Mouse (Mus musculus): ENCODE data around the gene Ppfibp2. TPM values are rescaled to one million over a fixed set of nuclear protein-coding genes. Genes with fewer than 3 reads are reported as not detected.

Ppfibp2 gene
- polyA plus RNA-seq, 1 experiment from 2014 or later, result 18.2 TPM

GRCm38 (mm10) chr7:107712743-107713142, 117.7 kb downstream of the Ppfibp2 start:
- 61% methylated on average over 6 of the region's 6 CpGs for WGBS
- H3K9me3 ChIP-seq, result no peaks in the 10 kb centered on the region
- H3K4me1 ChIP-seq, result peaks cover 16% of the 10 kb centered on the region
- no peak overlapping the region for H3K4me3 ChIP-seq
- H3K27me3 ChIP-seq, result no peaks in the 10 kb centered on the region
- no peak overlapping the region for H3K27ac ChIP-seq
- no peak overlapping the region for H3K9ac ChIP-seq
- H3K4me2 ChIP-seq, result no peak overlapping the region
- peaks cover 7% of the 10 kb centered on the region; the same call in 1 of the 2 replicates for H3K36me3 ChIP-seq
- no peak for ATAC-seq (ENCODE audit: insufficient number of reproducible peaks, low FRiP score, low TSS enrichment, low read depth)

- Histone ChIP-seq H3K4me1 (0 out of 2 replicates have a peak, but pooled peaks cover 3% of the 10 kb centered on the region), H3K9ac (no peak overlapping the region), H3K4me2 (no peak overlapping the region), H3K4me3 (no peak overlapping the region), H3K36me3 (peaks cover 12% of the 10 kb centered on the region), H3K27ac (no peak overlapping the region), H3K9me3 (no peaks in the 10 kb centered on the region), H3K27me3 (no peaks in the 10 kb centered on the region)
- no peak for ATAC-seq (ENCODE audit: insufficient number of reproducible peaks, low FRiP score, low TSS enrichment, low read depth)
- WGBS, result 89% methylated on average over 5 of the region's 5 CpGs
These were observed 119.1 kb downstream of the Ppfibp2 start for GRCm38 (mm10) chr7:107714067-107714466.

DNA sequence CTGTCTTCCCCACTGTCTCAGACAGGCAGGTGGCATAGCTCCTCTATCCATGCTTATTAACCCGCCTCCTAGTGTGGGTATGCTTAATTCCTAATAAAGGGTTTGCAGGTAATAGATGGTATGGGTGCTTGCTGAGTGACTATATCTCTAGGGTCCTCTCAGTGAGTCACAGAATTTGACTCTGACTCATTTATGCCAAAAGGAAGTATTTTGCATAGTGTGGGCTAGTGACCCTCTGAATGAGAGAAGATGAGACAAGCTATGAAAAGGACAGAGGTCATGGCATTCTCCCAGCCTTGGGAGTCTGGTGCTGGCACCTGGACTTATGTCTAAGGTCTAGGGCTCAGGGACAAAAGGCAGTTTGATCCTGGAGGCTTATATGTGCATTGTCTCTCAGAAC, 125.8 kb downstream of the Ppfibp2 start:
- Histone ChIP-seq H3K9me3 (no peaks in the 10 kb centered on the region), H3K4me2 (no peak overlapping the region), H3K9ac (no peak overlapping the region), H3K27me3 (no peaks in the 10 kb centered on the region), H3K4me1 (no peaks in the 10 kb centered on the region), H3K4me3 (no peak overlapping the region), H3K36me3 (peaks cover 54% of the 10 kb centered on the region), H3K27ac (no peak overlapping the region)
- ATAC-seq (ENCODE audit: insufficient number of reproducible peaks, low FRiP score, low TSS enrichment, low read depth), result no peak
- 79% methylated on average over 1 of the region's 1 CpGs for WGBS

GRCm38 (mm10) chr7:107722536-107722935, 127.5 kb downstream of the Ppfibp2 start:
- Histone ChIP-seq H3K9me3 (no peaks in the 10 kb centered on the region), H3K4me3 (no peak overlapping the region), H3K27ac (no peak overlapping the region), H3K9ac (no peak overlapping the region), H3K27me3 (no peaks in the 10 kb centered on the region), H3K4me2 (no peak overlapping the region), H3K4me1 (no peaks in the 10 kb centered on the region), H3K36me3 (peaks cover 49% of the 10 kb centered on the region)
- 91% methylated on average over 4 of the region's 4 CpGs for WGBS
- no peak for ATAC-seq (ENCODE audit: insufficient number of reproducible peaks, low FRiP score, low TSS enrichment, low read depth)

DNA sequence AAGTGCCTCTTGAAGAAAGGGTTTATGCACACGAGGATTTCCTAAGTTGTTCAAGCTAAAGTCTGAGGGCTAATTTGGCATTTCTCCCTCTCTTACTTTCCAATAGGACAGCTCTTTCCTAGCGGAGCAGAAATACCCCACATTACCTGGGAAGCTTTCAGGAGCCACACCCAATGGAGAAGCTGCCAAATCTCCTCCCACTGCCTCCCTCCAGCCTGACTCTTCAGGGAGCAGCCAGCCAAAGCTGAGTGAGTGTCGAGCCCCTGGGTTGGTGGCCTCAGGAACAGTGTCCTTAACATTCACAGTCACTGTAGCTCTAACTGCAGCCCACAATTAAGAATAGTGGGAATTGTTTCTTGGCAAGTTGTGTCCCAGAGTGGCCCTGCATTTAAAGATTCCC, 132.5 kb downstream of the Ppfibp2 start:
- Histone ChIP-seq H3K4me3 (no peak overlapping the region), H3K9me3 (no peaks in the 10 kb centered on the region), H3K9ac (no peak overlapping the region), H3K27me3 (no peaks in the 10 kb centered on the region), H3K27ac (no peak overlapping the region), H3K4me1 (no peaks in the 10 kb centered on the region), H3K4me2 (no peak overlapping the region), H3K36me3 (peaks cover 40% of the 10 kb centered on the region)
- no peak for ATAC-seq (ENCODE audit: insufficient number of reproducible peaks, low FRiP score, low TSS enrichment, low read depth)
- 40% methylated on average over 3 of the region's 3 CpGs for WGBS

GRCm38 (mm10) chr7:107730587-107730986, 135.6 kb downstream of the Ppfibp2 start:
- 77% methylated on average over 9 of the region's 10 CpGs for WGBS
- H3K4me2 ChIP-seq, result no peak overlapping the region
- H3K36me3 ChIP-seq, result peaks cover 25% of the 10 kb centered on the region
- no peaks in the 10 kb centered on the region for H3K9me3 ChIP-seq
- no peaks in the 10 kb centered on the region for H3K27me3 ChIP-seq
- no peak overlapping the region for H3K27ac ChIP-seq
- no peak overlapping the region for H3K9ac ChIP-seq
- no peak for ATAC-seq (ENCODE audit: insufficient number of reproducible peaks, low FRiP score, low TSS enrichment, low read depth)
- no peak overlapping the region for H3K4me3 ChIP-seq
- no peaks in the 10 kb centered on the region for H3K4me1 ChIP-seq

DNA sequence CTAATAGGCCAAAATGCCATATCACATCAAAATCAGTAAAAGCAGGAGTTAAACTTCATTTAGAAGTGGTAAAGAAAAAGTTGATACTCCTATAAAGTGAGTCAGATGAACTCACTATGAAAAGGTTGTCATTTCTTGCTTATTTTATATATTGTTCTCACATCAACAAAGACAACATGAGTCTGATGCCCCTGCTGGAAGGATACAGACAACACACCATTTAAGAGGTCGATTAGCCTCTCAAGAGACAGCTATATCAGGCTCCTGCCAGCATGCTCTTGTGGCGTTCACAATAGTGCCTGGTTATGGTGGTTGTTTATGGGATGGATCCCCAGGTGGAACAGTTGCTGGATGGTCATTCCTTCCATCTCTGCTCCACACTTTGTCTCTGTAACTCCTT, 138.2 kb downstream of the Ppfibp2 start:
- WGBS, result 63% methylated on average over 2 of the region's 2 CpGs
- H3K4me1 ChIP-seq, result no peaks in the 10 kb centered on the region
- H3K9ac ChIP-seq, result no peak overlapping the region
- H3K4me3 ChIP-seq, result no peak overlapping the region
- no peaks in the 10 kb centered on the region for H3K27me3 ChIP-seq
- H3K36me3 ChIP-seq, result peaks cover 30% of the 10 kb centered on the region
- H3K27ac ChIP-seq, result no peak overlapping the region
- ATAC-seq (ENCODE audit: insufficient number of reproducible peaks, low FRiP score, low TSS enrichment, low read depth), result no peak
- no peaks in the 10 kb centered on the region for H3K9me3 ChIP-seq
- no peak overlapping the region for H3K4me2 ChIP-seq

- no peak overlapping the region for H3K4me2 ChIP-seq
- H3K27me3 ChIP-seq, result no peaks in the 10 kb centered on the region
- H3K9ac ChIP-seq, result no peak overlapping the region
- no peaks in the 10 kb centered on the region for H3K4me1 ChIP-seq
- no peak overlapping the region for H3K27ac ChIP-seq
- no peak overlapping the region for H3K4me3 ChIP-seq
- no peak for ATAC-seq (ENCODE audit: insufficient number of reproducible peaks, low FRiP score, low TSS enrichment, low read depth)
- H3K36me3 ChIP-seq, result peaks cover 31% of the 10 kb centered on the region
- H3K9me3 ChIP-seq, result no peaks in the 10 kb centered on the region
- WGBS, result 47% methylated on average over 2 of the region's 2 CpGs
These were observed 143.7 kb downstream of the Ppfibp2 start for GRCm38 (mm10) chr7:107738726-107739125.

- Histone ChIP-seq H3K27ac (no peak overlapping the region), H3K36me3 (peaks cover 42% of the 10 kb centered on the region), H3K27me3 (no peaks in the 10 kb centered on the region), H3K9me3 (no peaks in the 10 kb centered on the region), H3K4me3 (no peak overlapping the region), H3K4me2 (no peak overlapping the region), H3K4me1 (no peaks in the 10 kb centered on the region), H3K9ac (no peak overlapping the region)
- WGBS, result 70% methylated on average over 10 of the region's 10 CpGs
- peak; percentile 20; the same call in 1 of the 2 replicates for ATAC-seq (ENCODE audit: insufficient number of reproducible peaks, low FRiP score, low TSS enrichment, low read depth)
These were observed 148.0 kb downstream of the Ppfibp2 start for GRCm38 (mm10) chr7:107742963-107743465.

- no peak for ATAC-seq (ENCODE audit: insufficient number of reproducible peaks, low FRiP score, low TSS enrichment, low read depth)
- no peaks in the 10 kb centered on the region for H3K4me1 ChIP-seq
- no peak overlapping the region for H3K27ac ChIP-seq
- H3K4me3 ChIP-seq, result no peak overlapping the region
- H3K9me3 ChIP-seq, result no peaks in the 10 kb centered on the region
- no peak overlapping the region for H3K9ac ChIP-seq
- H3K36me3 ChIP-seq, result peaks cover 36% of the 10 kb centered on the region
- WGBS, result 76% methylated on average over 4 of the region's 4 CpGs
- H3K27me3 ChIP-seq, result no peaks in the 10 kb centered on the region
- H3K4me2 ChIP-seq, result no peak overlapping the region
These were observed 149.4 kb downstream of the Ppfibp2 start for GRCm38 (mm10) chr7:107744454-107744853.

DNA sequence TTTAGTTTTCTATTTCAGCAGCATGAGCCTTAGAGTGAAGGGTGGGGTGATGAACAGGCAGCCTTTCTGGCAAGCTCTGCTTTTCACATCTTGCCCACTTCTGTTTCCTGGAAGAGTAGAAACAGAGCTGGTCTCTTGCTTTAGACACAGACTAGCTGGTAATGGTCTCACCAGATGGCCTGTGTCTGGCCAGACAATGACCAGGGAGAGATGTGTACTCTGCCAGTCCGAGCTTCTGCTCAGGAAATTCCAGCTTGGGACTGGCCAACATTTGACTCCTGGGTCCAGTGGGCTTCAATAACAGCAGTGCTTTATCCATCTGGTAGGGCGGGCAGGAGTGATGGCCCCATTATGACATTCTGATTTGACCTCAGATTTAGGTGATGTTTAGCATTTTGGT, 150.1 kb downstream of the Ppfibp2 start:
- Histone ChIP-seq H3K27me3 (no peaks in the 10 kb centered on the region), H3K4me3 (no peak overlapping the region), H3K27ac (no peak overlapping the region), H3K4me2 (no peak overlapping the region), H3K4me1 (no peaks in the 10 kb centered on the region), H3K9me3 (no peaks in the 10 kb centered on the region), H3K36me3 (peaks cover 33% of the 10 kb centered on the region), H3K9ac (no peak overlapping the region)
- ATAC-seq (ENCODE audit: insufficient number of reproducible peaks, low FRiP score, low TSS enrichment, low read depth), result no peak
- WGBS, result 69% methylated on average over 2 of the region's 2 CpGs

GRCm38 (mm10) chr7:107746036-107746435, 151.0 kb downstream of the Ppfibp2 start:
- WGBS, result 88% methylated on average over 8 of the region's 8 CpGs
- Histone ChIP-seq H3K27me3 (no peaks in the 10 kb centered on the region), H3K9me3 (no peaks in the 10 kb centered on the region), H3K4me1 (no peaks in the 10 kb centered on the region), H3K36me3 (peaks cover 26% of the 10 kb centered on the region), H3K4me3 (no peak overlapping the region), H3K9ac (no peak overlapping the region), H3K27ac (no peak overlapping the region), H3K4me2 (no peak overlapping the region)
- ATAC-seq (ENCODE audit: insufficient number of reproducible peaks, low FRiP score, low TSS enrichment, low read depth), result no peak

- Histone ChIP-seq H3K4me2 (no peak overlapping the region), H3K27ac (no peak overlapping the region), H3K27me3 (no peaks in the 10 kb centered on the region), H3K4me3 (no peak overlapping the region), H3K9ac (no peak overlapping the region), H3K4me1 (no peaks in the 10 kb centered on the region), H3K9me3 (no peaks in the 10 kb centered on the region), H3K36me3 (peaks cover 23% of the 10 kb centered on the region)
- no peak for ATAC-seq (ENCODE audit: insufficient number of reproducible peaks, low FRiP score, low TSS enrichment, low read depth)
- WGBS, result 87% methylated on average over 9 of the region's 9 CpGs
These were observed 152.5 kb downstream of the Ppfibp2 start for GRCm38 (mm10) chr7:107747476-107747875.
